Mouse (Mus musculus): ENCODE data around the gene Crisp2. TPM values are rescaled to one million over a fixed set of nuclear protein-coding genes. Genes with fewer than 3 reads are reported as not detected.

Gene Crisp2
- polyA plus RNA-seq (2015; fragmentation: Nextera tagmentation; extraction: Ambion mirVana): 0.13 and 0.15 TPM in 2 replicates

DNA sequence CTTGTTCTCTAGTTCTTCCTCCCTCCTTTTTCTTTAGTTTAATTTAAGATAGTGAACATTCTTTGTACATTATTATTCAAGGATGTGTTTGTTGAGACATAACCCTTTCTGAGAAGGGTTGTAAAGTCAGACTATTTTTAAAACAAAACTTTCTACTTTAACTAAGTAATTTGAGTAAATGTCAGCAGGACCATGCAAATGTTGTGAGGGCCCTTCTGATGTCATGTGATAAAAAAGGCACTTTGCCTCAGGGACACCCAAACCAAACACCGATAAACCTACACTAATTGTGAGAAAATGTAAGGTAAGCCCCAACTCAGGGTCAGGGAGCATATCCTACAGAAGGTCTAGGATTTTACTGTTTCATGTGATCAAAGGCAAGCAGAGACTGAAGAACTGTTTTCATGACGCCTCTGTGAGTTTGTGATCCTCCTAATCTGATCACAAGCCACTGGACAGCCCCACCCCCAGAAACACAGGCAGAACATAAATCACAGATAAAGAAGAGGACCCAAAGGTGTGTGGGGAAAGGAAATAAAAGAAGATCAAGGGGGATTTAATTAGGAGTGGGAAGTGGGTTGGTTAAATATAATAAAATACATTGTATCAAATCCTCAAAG, at the start of gene Crisp2:
Gene Crisp2 (minus strand): TSS at position 51 of the 620 bp plus-strand sequence.
- no peak within 1 kb of the TSS; the same call in 1 of the 2 replicates for H3K9ac ChIP-seq (replicated peaks)

DNA sequence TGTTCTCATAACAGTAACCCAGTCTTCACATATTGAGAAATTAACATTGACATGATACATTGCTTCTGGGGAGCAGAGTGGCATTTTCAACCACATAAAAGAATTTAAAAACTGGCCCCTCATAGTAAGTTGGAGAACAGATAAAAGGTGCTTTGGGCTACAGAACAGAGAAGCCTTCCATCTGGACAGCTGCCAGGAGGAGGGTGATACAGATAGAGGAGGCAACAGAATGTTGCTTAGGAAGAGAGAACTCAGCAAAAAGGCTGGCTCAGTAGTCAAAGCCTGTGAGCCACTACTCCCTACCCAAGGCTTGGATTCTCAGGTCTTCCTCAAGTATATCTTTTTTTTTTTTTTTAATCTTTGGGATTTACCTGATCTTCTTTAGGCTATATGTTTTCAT, 48.3 kb upstream of the Crisp2 start:
- H3K9me3 ChIP-seq (ENCODE audit: low read length): no peaks in the 10 kb centered on the region
- no peaks in the 10 kb centered on the region for H3K36me3 ChIP-seq (replicated peaks; ENCODE audit: insufficient read depth, low read length)
- no peak for ATAC-seq
- H3K27me3 ChIP-seq (ENCODE audit: insufficient read depth, low read length): no peaks in the 10 kb centered on the region
- no peak overlapping the region for H3K4me3 ChIP-seq (ENCODE audit: low read depth, low read length)
- H3K4me2 ChIP-seq (ENCODE audit: low read depth, low read length): no peak overlapping the region
- no peak for TF ChIP-seq CTCF (IDR thresholded peaks at IDR 0.05; ENCODE audit: low read depth)
- TF ChIP-seq EP300 (IDR thresholded peaks at IDR 0.05; ENCODE audit: low read depth): no peak
- no peak overlapping the region for H3K9ac ChIP-seq (replicated peaks)
- no peak for DNase-seq
- H3K27ac ChIP-seq (ENCODE audit: low read depth): no peak overlapping the region
- no peaks in the 10 kb centered on the region for H3K4me1 ChIP-seq (ENCODE audit: insufficient read depth)

More for the DNA sequence above, at the start of gene Crisp2:
- H3K9me3 ChIP-seq (ENCODE audit: low read length): no peaks in the 10 kb centered on the region
- DNase-seq: no peak
- no peaks in the 10 kb centered on the region for H3K27me3 ChIP-seq (ENCODE audit: insufficient read depth, low read length)
- H3K4me2 ChIP-seq (ENCODE audit: low read depth, low read length): peak within 1 kb of the TSS; percentile 55
- H3K4me3 ChIP-seq (ENCODE audit: low read depth, low read length): 0 out of 2 replicates have a peak within 1 kb of the TSS, but pooled peaks have one; percentile 1
- peak within 1 kb of the TSS; percentile 90 for H3K27ac ChIP-seq (ENCODE audit: low read depth)
- H3K4me1 ChIP-seq (ENCODE audit: insufficient read depth): 0 out of 2 replicates have a peak, but pooled peaks cover 12% of the 10 kb centered on the region
- H3K36me3 ChIP-seq (replicated peaks; ENCODE audit: insufficient read depth, low read length): no peaks in the 10 kb centered on the region
- WGBS (ENCODE audit: insufficient replicate concordance): 35% methylated on average over 2 of the region's 2 CpGs
- TF ChIP-seq EP300 (IDR thresholded peaks at IDR 0.05; ENCODE audit: low read depth) (no peak), CTCF (IDR thresholded peaks at IDR 0.05; ENCODE audit: low read depth) (no peak)
- peak; percentile 29 for ATAC-seq

DNA sequence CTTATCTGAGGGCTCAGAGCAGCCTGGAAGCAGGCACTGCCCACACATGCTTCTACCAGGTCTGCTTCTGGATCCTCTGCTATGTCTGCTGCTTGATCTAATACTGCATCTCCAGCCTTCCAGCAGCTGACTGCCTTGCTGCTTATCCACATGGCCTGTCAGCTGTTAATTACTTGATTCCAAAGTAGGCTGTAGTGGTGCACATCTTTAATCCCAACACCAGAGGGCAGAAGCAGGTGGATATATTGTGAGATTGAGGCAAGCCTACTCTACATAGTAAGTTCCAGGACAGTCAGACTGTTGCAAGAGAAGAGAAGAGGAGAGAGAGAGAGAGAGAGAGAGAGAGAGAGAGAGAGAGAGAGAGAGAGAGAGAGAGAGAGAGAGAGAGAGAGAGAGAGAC, 30.5 kb upstream of the Crisp2 start:
- H3K4me3 ChIP-seq (ENCODE audit: low read depth, low read length): no peak overlapping the region
- DNase-seq: no peak
- no peaks in the 10 kb centered on the region for H3K27me3 ChIP-seq (ENCODE audit: insufficient read depth, low read length)
- peak; percentile 60 for TF ChIP-seq CTCF (IDR thresholded peaks at IDR 0.05; ENCODE audit: low read depth)
- no peak for TF ChIP-seq EP300 (IDR thresholded peaks at IDR 0.05; ENCODE audit: low read depth)
- ATAC-seq: no peak; the same call in 1 of the 2 replicates
- peaks cover 31% of the 10 kb centered on the region for H3K36me3 ChIP-seq (replicated peaks; ENCODE audit: insufficient read depth, low read length)
- no peaks in the 10 kb centered on the region for H3K9me3 ChIP-seq (ENCODE audit: low read length)
- H3K4me1 ChIP-seq (ENCODE audit: insufficient read depth): no peaks in the 10 kb centered on the region
- no peak overlapping the region for H3K4me2 ChIP-seq (ENCODE audit: low read depth, low read length)
- no peak overlapping the region for H3K27ac ChIP-seq (ENCODE audit: low read depth)
- H3K9ac ChIP-seq (replicated peaks): no peak overlapping the region

DNA sequence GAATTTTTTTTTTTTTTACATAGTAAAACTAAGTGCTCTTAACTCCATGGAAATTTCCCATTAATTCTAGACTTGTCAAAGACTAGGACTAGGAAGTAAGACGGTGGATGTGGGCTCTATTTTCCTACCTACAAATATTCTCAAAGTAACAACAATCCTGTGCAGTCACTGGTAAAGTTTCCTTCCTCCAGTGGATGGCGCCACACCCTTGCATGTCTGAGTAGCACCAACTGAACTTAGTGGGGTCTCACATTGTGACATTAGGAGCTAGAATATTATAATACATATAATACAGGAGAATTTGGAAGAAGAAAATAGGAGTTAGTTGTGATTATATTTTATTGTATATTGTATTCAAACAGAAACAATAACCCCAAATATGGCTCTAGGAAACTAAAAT, 25.1 kb upstream of the Crisp2 start:
- no peak for ATAC-seq
- TF ChIP-seq EP300 (IDR thresholded peaks at IDR 0.05; ENCODE audit: low read depth) (no peak), CTCF (IDR thresholded peaks at IDR 0.05; ENCODE audit: low read depth) (peak; percentile 41)
- Histone ChIP-seq H3K4me2 (ENCODE audit: low read depth, low read length) (no peak overlapping the region), H3K4me1 (ENCODE audit: insufficient read depth) (no peaks in the 10 kb centered on the region), H3K27me3 (ENCODE audit: insufficient read depth, low read length) (no peaks in the 10 kb centered on the region), H3K36me3 (replicated peaks; ENCODE audit: insufficient read depth, low read length) (peaks cover 41% of the 10 kb centered on the region), H3K9ac (replicated peaks) (no peak overlapping the region), H3K9me3 (ENCODE audit: low read length) (no peaks in the 10 kb centered on the region), H3K27ac (ENCODE audit: low read depth) (no peak overlapping the region), H3K4me3 (ENCODE audit: low read depth, low read length) (no peak overlapping the region)
- DNase-seq: no peak
- 42% methylated on average over 2 of the region's 2 CpGs for WGBS (ENCODE audit: insufficient replicate concordance)

DNA sequence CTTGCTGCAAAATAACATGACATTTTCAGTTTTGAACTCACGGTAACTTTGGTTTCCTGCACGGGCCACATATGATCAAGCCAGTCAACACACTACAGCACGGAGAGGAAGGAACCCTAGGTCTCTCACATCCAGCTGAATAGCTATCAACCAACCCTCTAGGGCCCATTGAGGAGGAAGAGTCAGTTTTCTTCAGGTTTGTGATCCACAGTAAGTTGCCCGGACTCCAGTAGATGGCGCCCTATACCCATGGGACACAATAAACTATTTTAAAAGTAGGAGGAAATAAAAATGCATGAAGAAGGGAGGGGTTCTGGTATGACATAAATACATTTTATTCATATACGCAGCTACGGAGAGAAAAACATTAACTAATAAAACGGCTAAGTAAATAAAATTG, 17.7 kb upstream of the Crisp2 start:
- H3K27ac ChIP-seq (ENCODE audit: low read depth): no peak overlapping the region
- H3K27me3 ChIP-seq (ENCODE audit: insufficient read depth, low read length): no peaks in the 10 kb centered on the region
- peaks cover 14% of the 10 kb centered on the region for H3K36me3 ChIP-seq (replicated peaks; ENCODE audit: insufficient read depth, low read length)
- peaks cover 7% of the 10 kb centered on the region; the same call in 1 of the 2 replicates for H3K4me1 ChIP-seq (ENCODE audit: insufficient read depth)
- no peak overlapping the region for H3K9ac ChIP-seq (replicated peaks)
- H3K4me2 ChIP-seq (ENCODE audit: low read depth, low read length): no peak overlapping the region
- TF ChIP-seq EP300 (IDR thresholded peaks at IDR 0.05; ENCODE audit: low read depth): no peak
- peak; percentile 78 for TF ChIP-seq CTCF (IDR thresholded peaks at IDR 0.05; ENCODE audit: low read depth)
- ATAC-seq: peak; percentile 53
- H3K9me3 ChIP-seq (ENCODE audit: low read length): no peaks in the 10 kb centered on the region
- no peak overlapping the region for H3K4me3 ChIP-seq (ENCODE audit: low read depth, low read length)
- 44% methylated on average over 8 of the region's 8 CpGs for WGBS (ENCODE audit: insufficient replicate concordance)
- DNase-seq: peak; percentile 65

DNA sequence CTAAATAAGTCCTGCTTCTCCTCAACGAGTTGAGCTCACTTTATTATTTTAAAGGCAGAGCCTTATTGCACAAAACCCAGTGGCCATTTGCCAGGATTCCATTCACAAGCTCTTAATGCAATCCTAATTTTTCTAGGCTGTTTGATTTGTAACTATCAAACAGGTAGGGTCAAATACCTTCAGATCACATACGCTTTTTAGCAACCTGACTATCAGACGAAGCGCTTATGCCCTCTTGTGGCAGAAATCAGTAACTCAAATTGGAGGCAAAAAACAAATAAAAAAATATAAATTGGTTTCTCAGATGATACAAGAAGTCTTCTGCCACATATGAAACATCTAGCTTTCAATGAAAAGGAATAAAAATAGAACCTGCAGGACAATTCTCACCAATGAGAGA, 17.0 kb upstream of the Crisp2 start:
- Histone ChIP-seq H3K9me3 (ENCODE audit: low read length) (no peaks in the 10 kb centered on the region), H3K4me2 (ENCODE audit: low read depth, low read length) (no peak overlapping the region), H3K4me1 (ENCODE audit: insufficient read depth) (peaks cover 7% of the 10 kb centered on the region; the same call in 1 of the 2 replicates), H3K9ac (replicated peaks) (no peak overlapping the region), H3K4me3 (ENCODE audit: low read depth, low read length) (no peak overlapping the region), H3K27me3 (ENCODE audit: insufficient read depth, low read length) (no peaks in the 10 kb centered on the region), H3K27ac (ENCODE audit: low read depth) (no peak overlapping the region), H3K36me3 (replicated peaks; ENCODE audit: insufficient read depth, low read length) (peaks cover 13% of the 10 kb centered on the region)
- WGBS (ENCODE audit: insufficient replicate concordance): 20% methylated on average over 4 of the region's 4 CpGs
- DNase-seq (peak; percentile 33), ATAC-seq (no peak; the same call in 1 of the 2 replicates)
- TF ChIP-seq CTCF (IDR thresholded peaks at IDR 0.05; ENCODE audit: low read depth): peak; percentile 80
- no peak for TF ChIP-seq EP300 (IDR thresholded peaks at IDR 0.05; ENCODE audit: low read depth)
